Mouse (Mus musculus) forebrain, embryonic 11.5 days (tissue): ENCODE data around the gene Uaca. TPM values are rescaled to one million over a fixed set of nuclear protein-coding genes. Genes with fewer than 3 reads are reported as not detected.

Experiments used
- ATAC-seq: fragments of 200-750 bp; cut with Nextera tagmentation; replicated peaks from 2 replicates; pipeline ENCODE4 v1.8.0; 2017; ENCODE audit warnings: moderate TSS enrichment; ENCODE audit not compliant: low FRiP score
- DNase-seq: peaks from one replicate; pipeline ENCODE4 v3.0.0-alpha.2; 2017; ENCODE audit warnings: low spot score
- H3K27ac ChIP-seq: fragments of 300-500 bp; sonication (generic); 2 replicates; pipeline ENCODE4 v1.5.1; 2014; ENCODE audit warnings: low read depth, low read length
- H3K27me3 ChIP-seq: fragments of 300-500 bp; sonication (generic); 2 replicates; pipeline ENCODE4 v1.6.1; 2014; ENCODE audit warnings: mild to moderate bottlenecking, low read length, mixed read lengths; ENCODE audit not compliant: control insufficient read depth, insufficient read depth
- H3K36me3 ChIP-seq: fragments of 300-500 bp; sonication (generic); 2 replicates; pipeline ENCODE4 v1.6.1; 2014; ENCODE audit warnings: mild to moderate bottlenecking, low read length, moderate library complexity, mixed read lengths; ENCODE audit not compliant: control insufficient read depth, insufficient read depth
- H3K4me1 ChIP-seq: fragments of 300-500 bp; sonication (generic); replicated peaks from 2 replicates; pipeline ENCODE4 v1.6.1; 2014; ENCODE audit warnings: low read length, mixed read lengths; ENCODE audit not compliant: control insufficient read depth, insufficient read depth
- H3K4me2 ChIP-seq: fragments of 300-500 bp; sonication (generic); 2 replicates; pipeline ENCODE4 v1.6.1; 2014; ENCODE audit warnings: low read depth, mild to moderate bottlenecking, low read length, moderate library complexity, mixed read lengths; ENCODE audit not compliant: severe bottlenecking
- H3K4me3 ChIP-seq: fragments of 300-500 bp; sonication (generic); 2 replicates; pipeline ENCODE4 v1.5.1; 2014; ENCODE audit warnings: low read depth, low read length
- H3K9ac ChIP-seq: fragments of 300-500 bp; sonication (generic); 2 replicates; pipeline ENCODE4 v1.6.1; 2014; ENCODE audit warnings: low read length
- H3K9me3 ChIP-seq: fragments of 300-500 bp; sonication (generic); 2 replicates; pipeline ENCODE4 v1.6.1; 2016; ENCODE audit warnings: low read length, mixed read lengths; ENCODE audit not compliant: control insufficient read depth
- WGBS: fragments of 180-500 bp; shearing (Covaris S2); extraction: QIAGEN DNeasy Blood & Tissue Kit; methylation state at CpG from one replicate; pipeline ENCODE4 v1.1.7; 2014; 5-methylcytosine and 5-hydroxymethylcytosine counted together
- polyA plus RNA-seq: library from polyadenylated mRNA; unstranded; fragments of >200 nt; fragmentation: Nextera tagmentation; extraction: Ambion mirVana; gene quantifications from 2 replicates; pipeline ENCODE4 v1.2.1, GENCODE M21; 2014

Uaca gene
- polyA plus RNA-seq, 1 experiment from 2014 or later, result 25.2 TPM

GRCm38 (mm10) chr9:60849986-60850385 is 55.6 kb downstream of the Uaca start:
- ATAC-seq (no peak), DNase-seq (no peak)
- Histone ChIP-seq H3K4me2 (no peak overlapping the region), H3K4me1 (no peaks in the 10 kb centered on the region), H3K27me3 (no peaks in the 10 kb centered on the region), H3K36me3 (no peaks in the 10 kb centered on the region), H3K27ac (no peak overlapping the region), H3K9ac (no peak overlapping the region), H3K4me3 (no peak overlapping the region), H3K9me3 (no peaks in the 10 kb centered on the region)
- WGBS, result 88% methylated on average over 12 of the region's 12 CpGs

GRCm38 (mm10) chr9:60854196-60854595 is 59.9 kb downstream of the Uaca start:
- no peak for ATAC-seq
- peaks cover 4% of the 10 kb centered on the region; the same call in 1 of the 2 replicates for H3K4me1 ChIP-seq
- DNase-seq, result no peak
- H3K36me3 ChIP-seq, result no peaks in the 10 kb centered on the region
- no peak overlapping the region for H3K27ac ChIP-seq
- no peak overlapping the region for H3K4me2 ChIP-seq
- no peaks in the 10 kb centered on the region for H3K27me3 ChIP-seq
- H3K9ac ChIP-seq, result no peak overlapping the region
- 93% methylated on average over 11 of the region's 11 CpGs for WGBS
- H3K4me3 ChIP-seq, result no peak overlapping the region
- H3K9me3 ChIP-seq, result no peaks in the 10 kb centered on the region

- Histone ChIP-seq H3K4me2 (peak overlapping the region; percentile 33; the same call in 1 of the 2 replicates), H3K27me3 (no peaks in the 10 kb centered on the region), H3K9ac (no peak overlapping the region), H3K4me1 (peaks cover 4% of the 10 kb centered on the region; the same call in 1 of the 2 replicates), H3K4me3 (no peak overlapping the region), H3K9me3 (no peaks in the 10 kb centered on the region), H3K36me3 (no peaks in the 10 kb centered on the region), H3K27ac (no peak overlapping the region)
- ATAC-seq (no peak), DNase-seq (peak; percentile 72)
- 27% methylated on average over 5 of the region's 5 CpGs for WGBS
Observed at GRCm38 (mm10) chr9:60857833-60858232, 63.5 kb downstream of the Uaca start.

GRCm38 (mm10) chr9:60858306-60858960 is 64.1 kb downstream of the Uaca start:
- 35% methylated on average over 11 of the region's 11 CpGs for WGBS
- H3K9me3 ChIP-seq, result no peaks in the 10 kb centered on the region
- H3K36me3 ChIP-seq, result no peaks in the 10 kb centered on the region
- H3K4me3 ChIP-seq, result no peak overlapping the region
- peak overlapping the region; percentile 33; the same call in 1 of the 2 replicates for H3K4me2 ChIP-seq
- no peak for ATAC-seq
- H3K4me1 ChIP-seq, result peaks cover 4% of the 10 kb centered on the region; the same call in 1 of the 2 replicates
- DNase-seq, result no peak
- H3K27ac ChIP-seq, result no peak overlapping the region
- no peaks in the 10 kb centered on the region for H3K27me3 ChIP-seq
- H3K9ac ChIP-seq, result no peak overlapping the region

GRCm38 (mm10) chr9:60859031-60859430 is 64.7 kb downstream of the Uaca start:
- Histone ChIP-seq H3K4me2 (no peak overlapping the region), H3K27ac (no peak overlapping the region), H3K4me3 (no peak overlapping the region), H3K9ac (no peak overlapping the region), H3K9me3 (no peaks in the 10 kb centered on the region), H3K36me3 (no peaks in the 10 kb centered on the region), H3K27me3 (no peaks in the 10 kb centered on the region), H3K4me1 (peaks cover 4% of the 10 kb centered on the region; the same call in 1 of the 2 replicates)
- ATAC-seq (no peak), DNase-seq (no peak)
- WGBS, result 72% methylated on average over 9 of the region's 9 CpGs

- no peak overlapping the region for H3K4me2 ChIP-seq
- H3K4me3 ChIP-seq, result no peak overlapping the region
- peaks cover 4% of the 10 kb centered on the region; the same call in 1 of the 2 replicates for H3K4me1 ChIP-seq
- no peaks in the 10 kb centered on the region for H3K36me3 ChIP-seq
- ATAC-seq, result no peak
- H3K27ac ChIP-seq, result no peak overlapping the region
- no peaks in the 10 kb centered on the region for H3K27me3 ChIP-seq
- no peak for DNase-seq
- H3K9ac ChIP-seq, result no peak overlapping the region
- no peaks in the 10 kb centered on the region for H3K9me3 ChIP-seq
- 92% methylated on average over 5 of the region's 5 CpGs for WGBS
Observed at GRCm38 (mm10) chr9:60861030-60861429, 66.7 kb downstream of the Uaca start.

GRCm38 (mm10) chr9:60864664-60865063 is 70.3 kb downstream of the Uaca start:
- ATAC-seq, result no peak

GRCm38 (mm10) chr9:60865866-60866265 is 71.5 kb downstream of the Uaca start:
- H3K9ac ChIP-seq, result no peak overlapping the region
- H3K36me3 ChIP-seq, result no peaks in the 10 kb centered on the region; the same call in 1 of the 2 replicates
- 0 out of 2 replicates have a peak, but pooled peaks cover 4% of the 10 kb centered on the region for H3K4me1 ChIP-seq
- 17% methylated on average over 4 of the region's 4 CpGs for whole genome bisulfite sequencing
- DNase-seq (no peak), ATAC-seq (no peak)
- H3K4me3 ChIP-seq, result no peak overlapping the region
- H3K9me3 ChIP-seq, result no peaks in the 10 kb centered on the region
- no peak overlapping the region for H3K4me2 ChIP-seq
- no peaks in the 10 kb centered on the region for H3K27me3 ChIP-seq
- no peak overlapping the region for H3K27ac ChIP-seq

More at GRCm38 (mm10) chr9:60864664-60865063, 70.3 kb downstream of the Uaca start:
- 91% methylated on average over 9 of the region's 9 CpGs for WGBS
- Histone ChIP-seq H3K27me3 (no peaks in the 10 kb centered on the region), H3K4me2 (no peak overlapping the region), H3K36me3 (no peaks in the 10 kb centered on the region; the same call in 1 of the 2 replicates), H3K4me3 (no peak overlapping the region), H3K9me3 (no peaks in the 10 kb centered on the region), H3K27ac (no peak overlapping the region), H3K4me1 (no peaks in the 10 kb centered on the region), H3K9ac (no peak overlapping the region)
- DNase-seq, result no peak

- H3K27ac ChIP-seq, result no peak overlapping the region
- ATAC-seq, result no peak
- no peak overlapping the region for H3K9ac ChIP-seq
- no peaks in the 10 kb centered on the region for H3K27me3 ChIP-seq
- H3K36me3 ChIP-seq, result no peaks in the 10 kb centered on the region; the same call in 1 of the 2 replicates
- H3K4me3 ChIP-seq, result no peak overlapping the region
- H3K9me3 ChIP-seq, result no peaks in the 10 kb centered on the region
- 0 out of 2 replicates have a peak, but pooled peaks cover 4% of the 10 kb centered on the region for H3K4me1 ChIP-seq
- no peak for DNase-seq
- WGBS, result 88% methylated on average over 18 of the region's 18 CpGs
- H3K4me2 ChIP-seq, result no peak overlapping the region
Observed at GRCm38 (mm10) chr9:60870451-60870850, 76.1 kb downstream of the Uaca start.
